Mouse (Mus musculus) liver, embryonic 16.5 days (tissue): ENCODE measurements around the gene Wdr41. TPM values are rescaled to one million over a fixed set of nuclear protein-coding genes. Genes with fewer than 3 reads are reported as not detected.

Experiments
- ATAC-seq: fragments of 200-750 bp; cut with Nextera tagmentation; 2 replicates; pipeline ENCODE4 v1.8.0; 2017; ENCODE audit warnings: low read depth, mild to moderate bottlenecking, moderate number of reproducible peaks, moderate library complexity
- H3K27ac ChIP-seq: fragments of 300-500 bp; sonication (generic); 2 replicates; pipeline ENCODE4 v1.5.1; 2014; ENCODE audit warnings: mild to moderate bottlenecking, low read length
- H3K27me3 ChIP-seq: fragments of 300-500 bp; sonication (generic); 2 replicates; pipeline ENCODE4 v1.6.1; 2014; ENCODE audit warnings: low read depth, low read length, mixed read lengths; ENCODE audit not compliant: control insufficient read depth, insufficient read depth
- H3K36me3 ChIP-seq: fragments of 300-500 bp; sonication (generic); 2 replicates; pipeline ENCODE4 v1.6.1; 2014; ENCODE audit warnings: mild to moderate bottlenecking; ENCODE audit not compliant: control insufficient read depth, insufficient read depth
- H3K4me1 ChIP-seq: fragments of 300-500 bp; sonication (generic); 2 replicates; pipeline ENCODE4 v1.6.1; 2014; ENCODE audit warnings: low read depth, low read length, mixed read lengths; ENCODE audit not compliant: control insufficient read depth
- H3K4me2 ChIP-seq: fragments of 300-500 bp; sonication (generic); 2 replicates; pipeline ENCODE4 v1.6.1; 2014; ENCODE audit warnings: low read depth, low read length, mixed read lengths
- H3K4me3 ChIP-seq: fragments of 300-500 bp; sonication (generic); 2 replicates; pipeline ENCODE4 v1.5.1; 2014; ENCODE audit warnings: low read depth, mild to moderate bottlenecking, low read length
- H3K9ac ChIP-seq: fragments of 300-500 bp; sonication (generic); 2 replicates; pipeline ENCODE4 v1.6.1; 2014; ENCODE audit warnings: low read depth, low read length
- H3K9me3 ChIP-seq: fragments of 300-500 bp; sonication (generic); replicated peaks from 2 replicates; pipeline ENCODE4 v1.6.1; 2016; ENCODE audit warnings: low read length; ENCODE audit not compliant: control insufficient read depth
- WGBS: fragments of 180-500 bp; shearing (Covaris S2); extraction: QIAGEN DNeasy Blood & Tissue Kit; methylation state at CpG from one replicate; pipeline ENCODE4 v1.1.7; 2014; ENCODE audit not compliant: insufficient replicate concordance; 5-methylcytosine and 5-hydroxymethylcytosine counted together
- polyA plus RNA-seq: library from polyadenylated mRNA; unstranded; fragments of >200 nt; fragmentation: Nextera tagmentation; extraction: Ambion mirVana; gene quantifications from 2 replicates; pipeline ENCODE4 v1.2.1, GENCODE M21; 2015

Gene Wdr41
- polyA plus RNA-seq, 1 experiment from 2014 or later: 5.3 TPM

- Histone ChIP-seq H3K9ac (no peak overlapping the region), H3K27ac (no peak overlapping the region), H3K27me3 (no peaks in the 10 kb centered on the region), H3K4me3 (no peak overlapping the region), H3K4me2 (no peak overlapping the region), H3K4me1 (no peaks in the 10 kb centered on the region), H3K36me3 (no peaks in the 10 kb centered on the region), H3K9me3 (no peaks in the 10 kb centered on the region)
- no peak for ATAC-seq
- 76% methylated on average over 6 of the region's 6 CpGs for WGBS
These were observed 54.7 kb downstream of the Wdr41 start for GRCm38 (mm10) chr13:95030828-95031227.

GRCm38 (mm10) chr13:95032127-95032831 lies 56.1 kb downstream of the Wdr41 start:
- Histone ChIP-seq H3K4me1 (no peaks in the 10 kb centered on the region), H3K4me2 (no peak overlapping the region), H3K4me3 (no peak overlapping the region), H3K9ac (no peak overlapping the region), H3K27ac (no peak overlapping the region), H3K27me3 (no peaks in the 10 kb centered on the region), H3K36me3 (no peaks in the 10 kb centered on the region), H3K9me3 (no peaks in the 10 kb centered on the region)
- ATAC-seq: no peak
- WGBS: 67% methylated on average over 17 of the region's 17 CpGs

- 63% methylated on average over 6 of the region's 6 CpGs for WGBS
- Histone ChIP-seq H3K4me1 (no peaks in the 10 kb centered on the region), H3K36me3 (no peaks in the 10 kb centered on the region), H3K4me3 (no peak overlapping the region), H3K4me2 (no peak overlapping the region), H3K27ac (no peak overlapping the region), H3K9me3 (no peaks in the 10 kb centered on the region), H3K9ac (no peak overlapping the region), H3K27me3 (no peaks in the 10 kb centered on the region)
- no peak for ATAC-seq
These were observed 56.8 kb downstream of the Wdr41 start for GRCm38 (mm10) chr13:95032973-95033372.

GRCm38 (mm10) chr13:95034094-95034493 lies 58.0 kb downstream of the Wdr41 start:
- 49% methylated on average over 9 of the region's 9 CpGs for WGBS
- no peak for ATAC-seq
- no peaks in the 10 kb centered on the region for H3K4me1 ChIP-seq
- H3K4me3 ChIP-seq: no peak overlapping the region
- no peak overlapping the region for H3K4me2 ChIP-seq
- no peaks in the 10 kb centered on the region for H3K9me3 ChIP-seq
- no peak overlapping the region for H3K27ac ChIP-seq
- no peak overlapping the region for H3K9ac ChIP-seq
- no peaks in the 10 kb centered on the region for H3K36me3 ChIP-seq
- no peaks in the 10 kb centered on the region for H3K27me3 ChIP-seq

- Histone ChIP-seq H3K36me3 (no peaks in the 10 kb centered on the region), H3K4me2 (no peak overlapping the region), H3K9me3 (no peaks in the 10 kb centered on the region), H3K27me3 (no peaks in the 10 kb centered on the region), H3K4me1 (no peaks in the 10 kb centered on the region), H3K27ac (no peak overlapping the region), H3K4me3 (no peak overlapping the region), H3K9ac (no peak overlapping the region)
- WGBS: 41% methylated on average over 2 of the region's 2 CpGs
- ATAC-seq: no peak
These were observed 58.6 kb downstream of the Wdr41 start for GRCm38 (mm10) chr13:95034715-95035114.

- Histone ChIP-seq H3K9me3 (no peaks in the 10 kb centered on the region), H3K4me2 (no peak overlapping the region), H3K4me3 (no peak overlapping the region), H3K9ac (no peak overlapping the region), H3K27ac (no peak overlapping the region), H3K4me1 (no peaks in the 10 kb centered on the region), H3K27me3 (no peaks in the 10 kb centered on the region), H3K36me3 (no peaks in the 10 kb centered on the region)
- ATAC-seq: no peak
- WGBS: 36% methylated on average over 4 of the region's 4 CpGs
These were observed 62.1 kb downstream of the Wdr41 start for GRCm38 (mm10) chr13:95038200-95038599.

- no peak for ATAC-seq
- no peaks in the 10 kb centered on the region for H3K4me1 ChIP-seq
- no peak overlapping the region for H3K4me3 ChIP-seq
- no peaks in the 10 kb centered on the region for H3K9me3 ChIP-seq
- no peaks in the 10 kb centered on the region for H3K36me3 ChIP-seq
- 72% methylated on average over 9 of the region's 9 CpGs for WGBS
- no peak overlapping the region for H3K4me2 ChIP-seq
- no peak overlapping the region for H3K9ac ChIP-seq
- no peaks in the 10 kb centered on the region for H3K27me3 ChIP-seq
- no peak overlapping the region for H3K27ac ChIP-seq
These were observed 64.1 kb downstream of the Wdr41 start for GRCm38 (mm10) chr13:95040140-95040738.

GRCm38 (mm10) chr13:95044108-95044507 lies 68.0 kb downstream of the Wdr41 start:
- Histone ChIP-seq H3K36me3 (no peaks in the 10 kb centered on the region), H3K4me3 (no peak overlapping the region), H3K9ac (no peak overlapping the region), H3K27me3 (no peaks in the 10 kb centered on the region), H3K27ac (no peak overlapping the region), H3K4me2 (no peak overlapping the region), H3K9me3 (no peaks in the 10 kb centered on the region), H3K4me1 (no peaks in the 10 kb centered on the region)
- no peak for ATAC-seq
- 4% methylated on average over 1 of the region's 1 CpGs for WGBS

- Histone ChIP-seq H3K9ac (no peak overlapping the region), H3K27ac (no peak overlapping the region), H3K9me3 (no peaks in the 10 kb centered on the region), H3K4me1 (no peaks in the 10 kb centered on the region), H3K36me3 (no peaks in the 10 kb centered on the region), H3K4me2 (no peak overlapping the region), H3K4me3 (no peak overlapping the region), H3K27me3 (no peaks in the 10 kb centered on the region)
- 62% methylated on average over 4 of the region's 4 CpGs for WGBS
- no peak for ATAC-seq
These were observed 74.3 kb downstream of the Wdr41 start for GRCm38 (mm10) chr13:95050398-95050797.
